Mouse (Mus musculus) heart, postnatal 0 days (tissue): ENCODE data around the gene Nrxn3.

Experiments
- CTCF ChIP-seq: IDR thresholded peaks from 2 replicates; pipeline ENCODE4 v1.5.1; 2016; ENCODE audit warnings: antibody characterized with exemption, control low read depth, low read depth
- EP300 ChIP-seq: IDR thresholded peaks from 2 replicates; pipeline ENCODE4 v1.6.1; 2016; ENCODE audit warnings: antibody characterized with exemption, low read depth

DNA sequence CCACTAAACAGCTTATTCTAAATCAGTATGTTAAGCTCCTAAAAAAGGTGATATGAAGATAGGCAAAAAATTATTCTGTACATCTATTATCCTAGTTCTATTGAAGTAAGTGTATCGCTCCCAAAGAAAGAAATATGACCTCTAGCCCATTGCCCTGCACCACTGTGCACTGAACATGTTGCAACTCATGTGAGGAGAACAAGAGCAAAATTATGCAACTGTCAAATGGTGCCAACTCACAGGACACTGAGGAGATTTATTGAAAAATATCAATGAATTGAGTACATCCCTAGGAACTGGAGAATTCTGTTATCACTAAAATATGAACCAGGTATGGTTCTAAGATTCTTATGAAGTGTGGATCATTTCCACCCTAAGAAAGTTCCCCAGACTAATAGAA is 1479.8 kb downstream of the Nrxn3 start:
- TF ChIP-seq CTCF (no peak), EP300 (no peak)
